10 mouse cellular contexts compared by ENCODE assay signal in the genomic region with DNA sequence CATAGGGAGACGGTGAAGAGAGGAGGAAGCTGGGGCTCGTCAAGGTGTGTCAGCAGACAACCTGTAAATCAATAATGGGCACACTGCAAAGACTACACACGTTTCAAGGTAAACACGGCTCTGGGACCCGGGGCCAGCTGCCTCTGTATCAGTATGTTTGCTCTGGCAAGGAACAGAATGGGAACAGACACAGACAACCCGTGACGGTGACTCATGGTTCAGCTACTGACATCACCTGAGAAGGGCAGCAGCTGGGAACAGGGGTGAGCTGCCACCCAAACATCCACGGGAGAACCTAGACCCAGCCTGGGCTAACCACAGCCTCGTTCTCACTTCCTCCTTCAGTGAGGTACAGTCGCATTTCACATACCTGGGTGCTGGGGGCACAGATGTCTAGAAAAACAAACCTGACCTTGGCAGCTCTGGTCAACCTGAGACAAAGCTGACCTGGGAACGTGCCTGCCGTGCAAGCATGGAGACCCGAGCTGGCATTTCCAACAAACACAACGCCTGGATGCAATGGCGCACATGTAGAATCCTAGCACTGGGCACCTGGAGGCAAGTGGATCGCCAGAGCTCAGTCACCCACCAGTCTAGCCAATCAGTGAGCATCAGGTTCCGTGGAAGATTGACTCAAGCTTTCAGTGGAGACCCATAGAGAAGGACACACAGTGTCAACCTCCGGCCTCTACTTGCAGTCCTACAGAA. TPM values are rescaled to one million over a fixed set of nuclear protein-coding genes. Genes with fewer than 3 reads are reported as not detected.
DNase-seq lines count a peak whose midpoint lies in the region; ATAC-seq lines count a peak whose summit lies in the region.
"Had no signal": no experiment of that assay in that cellular context is flagged by ENCODE, and none has a peak within 500 bp of the region (broad histone marks: within the 10 kb centered on the region; RNA-seq: fewer than 3 reads in every experiment).

No protein-coding gene starts in this region.

- 59% methylated on average over 18 of the region's 18 CpGs for WGBS in stomach, embryonic 14.5 days
- 91% methylated on average over 18 of the region's 18 CpGs for WGBS in hindbrain, embryonic 14.5 days

- no peak overlapping the region for H3K27ac ChIP-seq in stomach, embryonic 14.5 days (ENCODE audit: low read length)
- no peak overlapping the region for H3K27ac ChIP-seq in hindbrain, embryonic 14.5 days
- H3K27ac ChIP-seq: forebrain, embryonic 10.5 days had no signal

- no peaks in the 10 kb centered on the region for H3K36me3 ChIP-seq in stomach, embryonic 14.5 days (ENCODE audit: control insufficient read depth, insufficient read depth, low read length)
- no peaks in the 10 kb centered on the region for H3K36me3 ChIP-seq in hindbrain, embryonic 14.5 days (replicated peaks; ENCODE audit: control insufficient read depth, insufficient read depth)
- H3K36me3 ChIP-seq: forebrain, embryonic 10.5 days had no signal

- H3K9me3 ChIP-seq in stomach, embryonic 14.5 days (ENCODE audit: control insufficient read depth, low read depth, low read length): no peaks in the 10 kb centered on the region
- no peaks in the 10 kb centered on the region for H3K9me3 ChIP-seq in hindbrain, embryonic 14.5 days (ENCODE audit: control insufficient read depth, low read length)
- H3K9me3 ChIP-seq: forebrain, embryonic 10.5 days had no signal

- no peaks in the 10 kb centered on the region for H3K27me3 ChIP-seq in stomach, embryonic 14.5 days (ENCODE audit: control insufficient read depth, insufficient read depth, low read length)
- no peaks in the 10 kb centered on the region; the same call in 1 of the 2 replicates for H3K27me3 ChIP-seq in hindbrain, embryonic 14.5 days (ENCODE audit: control insufficient read depth, insufficient read depth, low read length)

- H3K4me2 ChIP-seq in stomach, embryonic 14.5 days (replicated peaks; ENCODE audit: low read depth, low read length): no peak overlapping the region
- H3K4me2 ChIP-seq in hindbrain, embryonic 14.5 days (replicated peaks): no peak overlapping the region

- ATAC-seq in stomach, embryonic 14.5 days (ENCODE audit: insufficient number of reproducible peaks, insufficient read depth, low FRiP score, low read depth): peak; percentile 71
- ATAC-seq in erythroblast, adult 5-6 weeks (replicated peaks; ENCODE audit: low FRiP score, poor library complexity, severe bottlenecking): no peak
- no peak for ATAC-seq in hindbrain, embryonic 14.5 days (ENCODE audit: low FRiP score)

- H3K4me1 ChIP-seq in stomach, embryonic 14.5 days (ENCODE audit: control insufficient read depth, insufficient read depth, low read length): no peaks in the 10 kb centered on the region
- H3K4me1 ChIP-seq in hindbrain, embryonic 14.5 days (replicated peaks; ENCODE audit: control insufficient read depth, insufficient read depth, low read length): no peaks in the 10 kb centered on the region

- H3K9ac ChIP-seq in stomach, embryonic 14.5 days (replicated peaks; ENCODE audit: low read depth, low read length): no peak overlapping the region
- no peak overlapping the region for H3K9ac ChIP-seq in hindbrain, embryonic 14.5 days

- peak; percentile 69 to 78 for DNase-seq in adrenal gland, adult (ENCODE audit: inconsistent age in 2 of 2, low spot score in 1 of 2)
- DNase-seq in adrenal gland, postnatal 4 days (ENCODE audit: low spot score in 2 of 2): no peak
- peak; percentile 85 for DNase-seq in T-cell, adult 2 months (ENCODE audit: low spot score)
- DNase-seq in kidney, postnatal 36 days: peak; percentile 71 to 75
- no peak for DNase-seq in ovary, adult 18-20 months (ENCODE audit: low spot score)
- no peak for DNase-seq in hindbrain, embryonic 14.5 days (ENCODE audit: low spot score)
- DNase-seq: layer of hippocampus, adult 9-11 months had no signal

- no peak overlapping the region for H3K4me3 ChIP-seq in stomach, embryonic 14.5 days (ENCODE audit: low read depth, low read length)
- H3K4me3 ChIP-seq in hindbrain, embryonic 14.5 days (replicated peaks; ENCODE audit: low read length): no peak overlapping the region
- H3K4me3 ChIP-seq: forebrain, embryonic 10.5 days had no signal

RNA-seq across cellular contexts. Expression of a gene that starts 22.0 kb away (rescaled TPM):
- 10 to 100 TPM; 24.7 to 26.1 TPM for total RNA-seq in adrenal gland, postnatal 4 days (2021)
- 4.5 and 4.8 TPM in 2 replicates for polyA plus RNA-seq in stomach, embryonic 14.5 days (2014; fragmentation: Nextera tagmentation; extraction: Ambion mirVana)
- 31.1 and 33.4 TPM in 2 replicates for total RNA-seq in erythroblast, adult 5-6 weeks (2015; ENCODE audit: low replicate concordance)
- 42.4 and 55.0 TPM in 2 replicates for total RNA-seq in erythroblast, adult 5-6 weeks (2017; ENCODE audit: low replicate concordance)
- polyA plus RNA-seq in hindbrain, embryonic 14.5 days (2014; fragmentation: Nextera tagmentation; extraction: Ambion mirVana): 2.6 and 2.9 TPM in 2 replicates

RNA-seq across cellular contexts. Expression of a gene that starts 30.2 kb away (rescaled TPM):
- 10 to 100 TPM; 22.6 to 24.0 TPM for total RNA-seq in adrenal gland, postnatal 4 days (2021)
- 10.2 and 12.5 TPM in 2 replicates for polyA plus RNA-seq in stomach, embryonic 14.5 days (2014; fragmentation: Nextera tagmentation; extraction: Ambion mirVana)
- 2.7 and 7.1 TPM in 2 replicates for total RNA-seq in erythroblast, adult 5-6 weeks (2015; ENCODE audit: low replicate concordance)
- 7.2 and 7.8 TPM in 2 replicates for total RNA-seq in erythroblast, adult 5-6 weeks (2017; ENCODE audit: low replicate concordance)
- polyA plus RNA-seq in hindbrain, embryonic 14.5 days (2014; fragmentation: Nextera tagmentation; extraction: Ambion mirVana): 13.0 and 13.3 TPM in 2 replicates

Comparison
In these comparisons a context has a peak if more than half of its experiments do, and no peak if none do; other contexts are left out.
1. DNase-seq: peak in adrenal gland, adult (2 of 2), T-cell, adult 2 months (single experiment) and kidney, postnatal 36 days (2 of 2); none in adrenal gland, postnatal 4 days (0 of 2), ovary, adult 18-20 months (single experiment) and hindbrain, embryonic 14.5 days (single experiment).